Mouse (Mus musculus): ENCODE measurements around the gene Prdx1.
"Not testable (repeated sequence)": the region's sequence is repeated elsewhere in the genome, so short reads cannot be mapped to it uniquely, and the experiment has no call there.

DNA sequence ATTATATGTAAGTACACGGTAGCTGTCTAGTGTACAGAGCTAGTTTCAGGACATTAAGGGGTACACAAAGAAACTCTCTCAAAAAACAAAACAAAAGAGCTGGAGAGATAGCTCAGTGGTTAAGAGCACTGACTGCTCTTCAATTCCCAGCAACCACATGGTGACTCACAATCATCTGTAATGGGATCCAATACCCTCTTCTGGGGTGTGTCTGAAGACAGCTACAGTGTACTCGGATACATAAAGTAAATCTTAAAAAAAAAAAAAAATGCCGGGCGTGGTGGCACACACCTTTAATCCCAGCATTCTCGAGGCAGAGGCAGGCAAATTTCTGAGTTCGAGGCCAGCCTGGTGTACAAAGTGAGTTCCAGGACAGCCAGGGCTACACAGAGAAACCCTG lies 25.4 kb upstream of the Prdx1 start:
- not testable (repeated sequence) for TF ChIP-seq CTCF (IDR thresholded peaks at IDR 0.05; ENCODE audit: extremely low read depth, insufficient read length, insufficient replicate concordance, low read depth, low read length); POLR2A (IDR thresholded peaks at IDR 0.05; ENCODE audit: low read depth, low read length)

Data from small intestine, adult 2 months (tissue).